Mouse (Mus musculus) lung, adult 2 months (tissue): ENCODE data around the gene Arpc4.

Experiments
- CTCF ChIP-seq: fragments of 200-500 bp; IDR thresholded peaks from 2 replicates; pipeline ENCODE4 v1.5.1; 2011; ENCODE audit warnings: mild to moderate bottlenecking, low read length, control low read depth; ENCODE audit not compliant: insufficient read depth
- POLR2A ChIP-seq: fragments of 200-500 bp; IDR thresholded peaks from 2 replicates; pipeline ENCODE4 v1.6.1; 2011; ENCODE audit warnings: low read depth, mild to moderate bottlenecking, control low read depth, low read length, borderline replicate concordance; ENCODE audit errors: extremely low read depth

DNA sequence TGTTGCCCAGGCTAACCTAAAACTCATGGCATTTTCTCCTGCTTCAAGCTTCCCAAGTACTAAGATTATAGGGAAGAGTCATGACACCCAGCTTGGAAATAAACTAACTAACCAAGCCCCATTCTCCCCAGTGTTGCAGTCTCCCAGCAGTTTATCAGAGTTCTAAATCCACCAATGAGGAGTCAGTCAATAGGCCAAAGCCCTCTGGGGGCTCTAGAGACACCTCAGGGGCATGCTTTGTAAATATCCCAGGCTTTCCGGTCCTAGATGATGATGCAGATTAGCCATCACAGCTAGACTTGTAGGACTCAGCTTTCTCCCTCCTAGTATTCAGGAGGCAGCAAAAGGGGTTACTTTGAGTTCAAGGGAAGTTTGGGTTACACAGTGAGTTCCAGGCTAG lies 32.1 kb downstream of the Arpc4 start:
- TF ChIP-seq CTCF = no peak
- no peak for TF ChIP-seq POLR2A
